Mouse (Mus musculus) liver, embryonic 14.5 days (tissue): ENCODE measurements around the gene Hacd1.

Experiments used
- CTCF ChIP-seq: IDR thresholded peaks from 2 replicates; pipeline ENCODE4 v1.5.1; 2016; ENCODE audit warnings: antibody characterized with exemption, low read depth, control low read depth
- EP300 ChIP-seq: IDR thresholded peaks from 2 replicates; pipeline ENCODE4 v1.6.1; 2016; ENCODE audit warnings: antibody characterized with exemption, low read depth

DNA sequence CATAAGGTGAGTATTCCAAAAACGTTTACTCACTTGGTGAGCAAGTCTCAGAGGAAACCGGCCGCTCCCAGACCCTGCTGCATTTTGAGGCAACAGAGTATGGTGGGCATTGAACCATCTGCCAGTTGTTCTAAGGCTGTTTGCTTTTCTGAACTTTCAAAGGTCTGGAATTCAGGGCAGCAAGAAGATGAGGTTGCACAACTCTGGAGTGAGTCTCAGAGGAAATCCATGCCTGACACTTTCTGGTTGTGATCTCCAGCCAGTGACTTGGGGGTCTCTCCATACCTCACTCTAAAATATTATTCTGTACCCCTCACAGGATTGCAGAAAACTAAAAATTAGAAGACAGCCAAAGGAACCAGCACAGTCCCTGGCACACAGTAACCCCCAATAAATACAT lies 1.8 kb downstream of the Hacd1 start:
- TF ChIP-seq CTCF (no peak), EP300 (no peak)
